Mouse (Mus musculus): ENCODE data around the gene Jpt1.
"Not testable (repeated sequence)": the region's sequence is repeated elsewhere in the genome, so short reads cannot be mapped to it uniquely, and the experiment has no call there.

The Jpt1 gene

GRCm38 (mm10) chr11:115473626-115474275 is 40.4 kb downstream of the Jpt1 start:
- peak; percentile 94 for DNase-seq

DNA sequence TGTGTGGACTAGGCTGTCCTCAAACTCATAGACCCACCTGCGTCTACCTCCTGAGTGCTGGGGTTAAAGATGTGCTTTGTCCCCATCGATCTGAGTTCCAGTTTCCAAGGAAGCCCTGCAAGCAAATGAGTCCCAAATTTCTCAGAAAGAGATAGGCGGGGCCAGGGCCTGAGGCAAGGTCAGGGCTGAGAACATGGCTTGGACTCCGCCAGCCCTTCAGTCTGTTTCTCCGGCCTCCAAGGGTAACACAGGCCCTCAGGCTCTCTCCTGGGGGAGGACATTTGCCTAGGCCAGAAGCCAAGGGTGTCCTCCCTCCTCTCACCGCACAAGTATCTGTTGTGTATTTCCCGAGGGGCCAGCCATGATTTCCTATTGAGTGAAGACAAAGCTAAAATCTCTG is 42.0 kb downstream of the Jpt1 start:
- DNase-seq, result no peak

- DNase-seq, result no peak
Measured at GRCm38 (mm10) chr11:115467217-115467618, 47.0 kb downstream of the Jpt1 start.

DNA sequence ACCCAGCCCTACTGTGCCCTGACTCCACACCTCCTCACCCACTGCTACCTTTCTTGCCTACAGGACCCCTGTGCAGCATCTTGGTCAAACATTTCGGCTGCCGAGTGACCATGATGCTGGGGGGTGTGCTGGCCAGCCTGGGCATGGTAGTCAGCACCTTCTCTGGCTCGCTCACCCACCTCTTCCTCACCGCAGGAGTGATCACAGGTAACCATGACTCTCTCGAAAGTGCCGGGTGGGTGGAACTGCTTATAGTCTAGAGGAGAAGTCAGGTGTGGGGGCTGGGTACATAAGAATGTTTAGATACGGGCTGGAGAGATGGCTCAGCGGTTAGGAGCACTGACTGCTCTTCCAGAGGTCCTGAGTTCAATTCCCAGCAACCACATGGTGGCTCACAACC is 49.3 kb downstream of the Jpt1 start:
- no peak for DNase-seq

- DNase-seq, result peak; percentile 73
Measured at GRCm38 (mm10) chr11:115463397-115463796, 50.8 kb downstream of the Jpt1 start.

GRCm38 (mm10) chr11:115462243-115462891 is 51.8 kb downstream of the Jpt1 start, which contains the start of gene Slc16a5:
TSS of gene Slc16a5 (plus strand) at chr11:115462474.
- peak; percentile 70 for DNase-seq

GRCm38 (mm10) chr11:115461846-115462242 is 52.3 kb downstream of the Jpt1 start:
- no peak for DNase-seq

DNA sequence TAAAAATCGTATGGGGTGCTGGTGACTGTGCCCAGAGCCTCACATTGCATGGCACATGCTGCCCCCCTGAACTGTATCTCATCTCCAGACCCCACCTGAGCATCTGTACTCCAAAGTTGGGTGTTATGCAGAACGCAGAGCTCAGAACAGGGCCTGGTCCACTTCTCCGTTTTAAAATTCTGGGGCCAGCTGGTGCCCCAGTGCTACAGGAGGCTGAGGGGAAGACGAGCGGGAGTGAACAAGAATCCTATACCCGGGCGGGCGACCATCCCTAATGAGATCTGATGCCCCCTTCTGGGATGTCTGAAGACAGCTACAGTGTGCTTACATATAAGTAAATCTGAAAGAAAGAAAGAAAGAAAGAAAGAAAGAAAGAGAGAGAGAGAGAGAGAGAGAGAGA is 53.2 kb downstream of the Jpt1 start:
- DNase-seq, result no peak

DNA sequence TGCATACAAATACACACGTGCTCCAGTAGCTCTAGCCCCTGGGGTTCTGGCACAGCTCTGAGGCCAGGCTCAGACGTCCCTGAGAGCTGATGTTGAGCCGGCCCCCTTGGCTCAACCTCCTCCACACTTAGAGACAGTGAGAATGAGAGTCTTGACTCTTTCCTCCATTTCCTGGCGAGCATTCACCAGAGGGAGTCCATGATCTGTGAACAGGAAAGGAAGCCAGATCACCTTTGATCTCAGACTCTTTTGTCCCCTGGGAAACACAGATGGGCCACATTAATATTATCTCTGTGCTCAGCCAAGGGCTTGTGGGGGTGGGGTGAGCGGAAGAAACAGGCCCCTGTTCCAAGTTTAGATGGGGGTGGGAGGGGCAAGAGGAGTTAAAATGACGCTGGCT is 56.8 kb downstream of the Jpt1 start:
- DNase-seq, result peak; percentile 40

GRCm38 (mm10) chr11:115456182-115456581 is 58.0 kb downstream of the Jpt1 start:
- no peak for DNase-seq

GRCm38 (mm10) chr11:115455619-115456018 is 58.6 kb downstream of the Jpt1 start:
- DNase-seq, result no peak

GRCm38 (mm10) chr11:115454822-115455221 is 59.4 kb downstream of the Jpt1 start:
- not testable (repeated sequence) for DNase-seq

DNA sequence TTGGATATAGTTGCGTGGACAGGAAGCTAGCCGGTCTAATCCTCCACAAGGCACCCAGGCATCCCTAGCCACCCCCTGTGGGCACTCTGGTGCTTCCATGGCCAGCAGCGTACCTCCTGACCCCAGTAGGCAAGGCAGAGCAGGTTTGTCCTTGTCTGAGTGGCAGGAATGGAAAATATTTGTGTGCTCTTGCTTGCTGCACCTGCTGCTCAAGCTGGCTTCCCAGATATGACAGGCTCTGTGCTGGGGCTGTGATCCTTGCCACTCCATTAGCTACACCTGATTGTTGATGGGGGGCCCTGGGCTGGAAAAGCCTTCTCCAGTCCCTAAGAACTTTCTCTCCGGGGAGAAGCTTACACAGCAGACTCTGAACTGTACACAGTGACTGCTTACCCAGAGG is 60.9 kb downstream of the Jpt1 start:
- DNase-seq, result peak; percentile 65

GRCm38 (mm10) chr11:115452281-115452860 is 61.8 kb downstream of the Jpt1 start:
- DNase-seq, result no peak

DNA sequence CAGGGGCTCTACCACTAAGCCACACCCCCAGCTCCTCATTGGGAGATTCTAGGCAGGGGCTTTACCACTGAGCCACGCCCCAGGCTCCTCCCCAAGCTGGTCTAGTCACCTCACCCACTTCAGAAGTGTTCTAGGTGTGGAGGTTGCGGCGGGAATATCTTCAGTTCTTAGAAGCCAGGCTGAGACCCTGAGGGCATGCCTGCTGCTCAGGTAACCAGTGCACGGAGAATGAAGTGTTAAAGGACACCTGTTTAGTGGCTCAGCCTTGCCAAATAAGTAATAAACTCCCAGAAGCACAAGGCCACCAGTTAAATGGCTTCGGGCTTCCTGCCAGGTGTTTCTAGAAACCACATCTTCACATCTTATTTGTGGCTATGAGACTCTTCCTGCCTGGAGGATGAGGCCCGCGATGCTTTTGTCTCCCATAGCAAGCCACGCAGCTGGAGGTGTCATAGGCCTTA is 62.4 kb downstream of the Jpt1 start:
- DNase-seq, result peak; percentile 46

DNA sequence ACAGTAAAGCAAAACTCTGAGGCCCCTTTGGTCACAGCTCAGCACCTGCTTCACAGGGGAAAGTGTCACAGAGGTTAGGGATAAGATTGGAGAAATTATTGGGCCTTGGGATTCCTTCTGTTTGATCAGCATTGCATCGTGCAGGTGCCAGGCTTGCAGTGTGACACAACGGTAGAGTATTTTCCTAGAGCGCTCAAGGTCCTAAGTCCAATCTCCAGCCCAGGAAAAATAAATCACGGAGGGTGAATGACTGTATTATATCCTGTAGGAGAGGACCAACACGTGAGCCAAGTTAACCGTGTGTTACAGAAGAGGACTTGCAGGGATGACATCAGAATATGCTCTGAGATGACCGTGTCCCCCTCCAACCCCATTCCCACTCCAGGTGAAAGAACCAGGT is 64.0 kb downstream of the Jpt1 start:
- peak; percentile 63 for DNase-seq

GRCm38 (mm10) chr11:115448998-115449397 is 65.2 kb downstream of the Jpt1 start:
- DNase-seq, result peak; percentile 93

DNA sequence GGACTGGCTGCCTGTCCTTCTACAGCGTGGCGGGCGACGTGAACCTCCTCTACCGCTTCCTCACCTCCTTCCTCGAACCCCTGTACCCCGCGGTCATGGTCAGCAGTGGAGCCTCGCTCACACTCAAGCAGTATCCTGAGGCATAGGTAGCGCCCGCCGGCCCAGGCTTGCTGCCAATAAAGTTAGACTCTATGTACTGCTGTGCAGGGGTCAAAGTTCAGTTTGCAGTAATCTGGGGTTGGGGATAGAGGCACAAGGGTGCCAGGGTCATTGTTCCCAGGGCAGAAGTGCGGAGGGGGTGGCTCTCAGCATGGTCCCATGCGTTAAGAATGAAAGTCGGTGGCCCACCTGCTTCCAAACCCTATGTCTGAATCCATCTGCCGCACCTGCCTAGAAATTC is 66.1 kb downstream of the Jpt1 start:
- peak; percentile 80 for DNase-seq
